Mouse (Mus musculus) bone marrow macrophage, adult 2 months (primary cell): ENCODE results near the gene Hexim1.

Experiments
- CTCF ChIP-seq: IDR thresholded peaks from 2 replicates; pipeline ENCODE4 v1.5.1; 2012; ENCODE audit warnings: low read depth, mild to moderate bottlenecking, low read length, moderate library complexity
- POLR2A ChIP-seq: IDR thresholded peaks from 2 replicates; pipeline ENCODE4 v1.6.1; 2012; ENCODE audit warnings: mild to moderate bottlenecking, low read depth, low read length, borderline replicate concordance

- TF ChIP-seq CTCF (no peak), POLR2A (no peak)
Measured at GRCm38 (mm10) chr11:103101481-103101865, 14.6 kb upstream of the Hexim1 start, which contains the start of the genes Plcd3 and Acbd4.
